Mouse (Mus musculus): ENCODE results near the gene Gpr83.

DNA sequence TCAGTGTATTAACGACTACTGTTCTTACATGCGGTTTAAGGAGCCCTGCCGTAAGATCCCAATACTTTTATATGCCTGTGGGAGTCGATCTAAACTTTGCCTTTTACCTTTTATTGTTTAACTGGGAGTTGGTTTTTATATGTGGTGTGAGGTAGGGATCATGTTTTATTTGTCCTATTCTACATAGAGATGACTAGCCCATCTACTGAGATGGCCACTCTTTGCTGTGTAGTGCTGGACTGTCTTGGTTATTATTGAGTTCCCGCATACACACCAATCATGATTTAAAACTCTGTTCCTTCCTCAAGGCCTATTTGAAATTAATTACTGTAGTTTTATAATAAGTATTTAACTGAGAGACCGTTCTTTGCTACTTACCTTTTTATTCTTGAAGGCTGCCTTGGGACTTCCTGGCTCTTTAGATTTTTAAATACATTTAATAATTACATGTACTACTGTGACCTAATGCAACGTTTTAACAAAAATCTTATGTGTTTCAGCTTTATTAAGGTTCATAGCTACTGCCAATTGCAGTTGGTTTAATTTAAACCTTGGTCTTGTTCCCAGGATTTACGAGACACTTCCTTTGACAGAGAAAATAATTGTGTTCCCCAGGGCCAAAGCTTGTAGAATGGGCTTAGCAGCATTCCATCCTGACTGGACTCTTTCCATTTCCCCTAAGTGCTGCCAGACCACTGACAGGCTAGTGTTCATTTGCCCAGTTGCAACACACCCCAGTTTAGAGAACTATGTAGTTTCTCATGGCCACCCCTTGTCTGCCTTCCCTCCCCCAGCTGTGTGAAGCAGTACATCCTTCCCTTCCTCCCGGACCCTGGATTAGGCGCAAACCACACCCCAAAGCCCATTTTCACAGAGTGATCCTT is 17.9 kb upstream of the Gpr83 start:
- TF ChIP-seq CTCF (IDR thresholded peaks at IDR 0.05; ENCODE audit: low read depth, low read length) (no peak), POLR2A (IDR thresholded peaks at IDR 0.05; ENCODE audit: extremely low read depth, insufficient read depth, low read length) (no peak)

Measured in liver, adult 2 months (tissue).